ENCODE assay signal across 8 mouse cellular contexts in genomic region chr9:94700549-94700948, GRCm38 (mm10). TPM values are rescaled to one million over a fixed set of nuclear protein-coding genes. Genes with fewer than 3 reads are reported as not detected.
A peak's percentile ranks its signal among the peaks of the same experiment; 100 is the strongest.
DNase-seq lines count a peak whose midpoint lies in the region; ATAC-seq and TF ChIP-seq lines count a peak whose summit lies in the region.
"Had no signal": no experiment of that assay in that cellular context is flagged by ENCODE, and none has a peak within 500 bp of the region (broad histone marks: within the 10 kb centered on the region; RNA-seq: fewer than 3 reads in every experiment).

No protein-coding gene starts in this region.

- intact Hi-C loops in heart, postnatal 10 days (cut with DNase I), result no loop called here

- no peak overlapping the region for H3K9ac ChIP-seq in ES-E14 (ENCODE audit: insufficient read depth, low read depth, low read length, poor library complexity, severe bottlenecking)
- no peak overlapping the region for H3K9ac ChIP-seq in midbrain, postnatal 0 days (replicated peaks; ENCODE audit: low read length, poor library complexity, severe bottlenecking)

- no peaks in the 10 kb centered on the region for H3K4me1 ChIP-seq in ES-E14 (ENCODE audit: control insufficient read depth in 2 of 2, insufficient read depth in 2 of 2, low read length in 2 of 2, poor library complexity in 1 of 2)
- no peaks in the 10 kb centered on the region for H3K4me1 ChIP-seq in midbrain, postnatal 0 days (ENCODE audit: insufficient read depth, low read length)

- no peaks in the 10 kb centered on the region for H3K79me2 ChIP-seq in C2C12 (ENCODE audit: control insufficient read depth, insufficient read depth)

- H3ac ChIP-seq in C2C12 (ENCODE audit: control insufficient read depth, insufficient read length, low read depth), result no peak overlapping the region

- H3K27ac ChIP-seq in ES-E14 (ENCODE audit: insufficient read depth, low read depth, low read length, poor library complexity, severe bottlenecking), result no peak overlapping the region
- no peak overlapping the region for H3K27ac ChIP-seq in midbrain, postnatal 0 days (ENCODE audit: low read depth, low read length)
- H3K27ac ChIP-seq: macrophage had no signal

- H3K4me2 ChIP-seq in midbrain, postnatal 0 days (ENCODE audit: low read depth, low read length, poor library complexity, severe bottlenecking), result no peak overlapping the region

- in situ Hi-C loops in ES-E14 (cut with MboI; ENCODE audit: low sequenced_read_pairs in 2 of 2, unreplicated experiment in 2 of 2), result no loop called here

- DNase-seq in ES-E14 (ENCODE audit: low read depth, low spot score), result peak; percentile 11
- peak; percentile 35 for DNase-seq in embryo, embryonic 10 days (ENCODE audit: low spot score)
- DNase-seq in heart, postnatal 10 days, result peak; percentile 56 to 61
- peak; percentile 43 to 60 for DNase-seq in layer of hippocampus, postnatal 14 days (ENCODE audit: low spot score in 2 of 2)
- peak; percentile 79 for DNase-seq in midbrain, postnatal 0 days (ENCODE audit: low spot score)
- peak; percentile 61 for DNase-seq in thymus, postnatal 25 days

- 77% methylated on average over 1 of the region's 1 CpGs for WGBS in midbrain, postnatal 0 days

- ATAC-seq in midbrain, postnatal 0 days (ENCODE audit: low FRiP score), result peak; percentile 62; the same call in 1 of the 2 replicates

- no peaks in the 10 kb centered on the region for H3K36me3 ChIP-seq in C2C12 (ENCODE audit: control insufficient read depth, insufficient read depth)
- no peaks in the 10 kb centered on the region for H3K36me3 ChIP-seq in ES-E14 (ENCODE audit: control insufficient read depth, insufficient read depth, low read length, poor library complexity, severe bottlenecking)
- H3K36me3 ChIP-seq in midbrain, postnatal 0 days (ENCODE audit: insufficient read depth, low read length), result no peaks in the 10 kb centered on the region

- TF ChIP-seq CTCF in C2C12 (IDR thresholded peaks at IDR 0.05; ENCODE audit: control insufficient read depth, insufficient read depth, insufficient read length), result peak; percentile 22
- peak; percentile 78 for TF ChIP-seq CTCF in midbrain, postnatal 0 days (IDR thresholded peaks at IDR 0.05)

- no peaks in the 10 kb centered on the region for H3K79me3 ChIP-seq in C2C12 (ENCODE audit: low read depth)

- H3K4me3 ChIP-seq in C2C12 (ENCODE audit: insufficient read depth, poor library complexity, severe bottlenecking) (peak overlapping the region; percentile 21), ES-E14 (ENCODE audit: insufficient read depth in 1 of 2, low read depth in 1 of 2, low read length in 2 of 2, poor library complexity in 1 of 2, severe bottlenecking in 1 of 2) (no peak overlapping the region)
- no peak overlapping the region for H3K4me3 ChIP-seq in midbrain, postnatal 0 days (ENCODE audit: low read depth, low read length)

- H3K9me3 ChIP-seq in ES-E14 (ENCODE audit: control insufficient read depth, insufficient read depth, low read depth, low read length), result no peaks in the 10 kb centered on the region
- H3K9me3 ChIP-seq in midbrain, postnatal 0 days (ENCODE audit: low read length), result no peaks in the 10 kb centered on the region

- H3K27me3 ChIP-seq in C2C12 (ENCODE audit: control insufficient read depth, insufficient read depth, insufficient read length), result no peaks in the 10 kb centered on the region
- no peaks in the 10 kb centered on the region for H3K27me3 ChIP-seq in midbrain, postnatal 0 days (ENCODE audit: insufficient read depth, low read length)

TF ChIP-seq in C2C12, 6 proteins besides CTCF, POLR2A, EP300 and RAD21:
- TF ChIP-seq MYOD1 (IDR thresholded peaks at IDR 0.05; ENCODE audit: control insufficient read depth, insufficient read length, low read depth) (no peak), MYOG (IDR thresholded peaks at IDR 0.05; ENCODE audit: control insufficient read depth, extremely low read depth, insufficient read length) (no peak), MAX (IDR thresholded peaks at IDR 0.05) (no peak), CEBPB (IDR thresholded peaks at IDR 0.05; ENCODE audit: low read depth) (no peak), USF1 (IDR thresholded peaks at IDR 0.05; ENCODE audit: low read depth) (no peak), FOSL1 (IDR thresholded peaks at IDR 0.05; ENCODE audit: insufficient read depth, low read length, poor library complexity, severe bottlenecking) (no peak)

TF ChIP-seq in ES-E14, 5 proteins besides CTCF, POLR2A, EP300 and RAD21:
- TF ChIP-seq HCFC1 (IDR thresholded peaks at IDR 0.05; ENCODE audit: borderline replicate concordance, insufficient read depth, low read length), result no peak

RNA-seq across cellular contexts. Expression of gene Slc9a9, which starts 30.8 kb away (rescaled TPM):
- polyA plus RNA-seq in C2C12 (2012; fragmentation: generic; extraction: Trizol), result 4.4 TPM
- total RNA-seq in ES-E14 (2012; rRNA removed), result 0.13 and 0.16 TPM in 2 replicates
- total RNA-seq in heart, postnatal 10 days (2021), result 1 to 10 TPM; 2.7 to 2.8 TPM
- 10 to 100 TPM; 15.2 to 15.6 TPM for total RNA-seq in layer of hippocampus, postnatal 14 days (2021)
- total RNA-seq in midbrain, postnatal 0 days (2014; rRNA removed), result 6.7 and 6.9 TPM in 2 replicates
- 5.7 and 6.0 TPM in 2 replicates for polyA plus RNA-seq in midbrain, postnatal 0 days (2015; fragmentation: Nextera tagmentation; extraction: Ambion mirVana)

Comparison
In these comparisons a context has a peak if more than half of its experiments do, and no peak if none do; other contexts are left out.
1. DNase-seq: peak in every context shown above with its lines; median percentile 79 in midbrain, postnatal 0 days; 61 in thymus, postnatal 25 days; 58 in heart, postnatal 10 days; 52 in layer of hippocampus, postnatal 14 days; 35 in embryo, embryonic 10 days; 11 in ES-E14.